Mouse (Mus musculus) right cerebral cortex, postnatal 14 days (tissue): ENCODE measurements at regions not wholly inside any gene's neighbourhood (a gene's known extent, or its start where the extent isn't known, plus 50 kb on each side); places are given as distances from the start of the nearest gene placed in this dataset.

Experiments used
- DNase-seq: peaks from one replicate; pipeline ENCODE4 v3.0.0; 2022

DNA sequence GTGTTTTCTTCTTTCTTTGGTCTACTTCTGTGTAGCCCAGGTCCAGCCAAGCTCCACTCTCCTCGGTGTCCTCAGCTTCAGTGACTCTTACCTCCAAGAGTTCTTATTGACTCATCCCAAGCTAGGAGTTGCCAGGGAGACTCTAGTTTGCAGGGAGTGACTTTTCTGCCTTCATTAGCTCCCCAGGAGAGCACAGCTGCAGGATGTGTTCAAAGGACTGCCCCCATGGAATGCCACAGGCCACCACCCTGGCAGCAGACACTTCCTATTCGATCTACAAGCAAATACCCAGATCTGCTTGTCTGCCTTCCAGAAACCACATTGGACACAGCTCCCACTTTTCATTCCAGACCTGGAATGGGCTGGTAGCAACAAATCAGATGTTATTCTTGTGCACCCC lies 269.6 kb upstream of the Tnp1 start:
- no peak for DNase-seq

DNA sequence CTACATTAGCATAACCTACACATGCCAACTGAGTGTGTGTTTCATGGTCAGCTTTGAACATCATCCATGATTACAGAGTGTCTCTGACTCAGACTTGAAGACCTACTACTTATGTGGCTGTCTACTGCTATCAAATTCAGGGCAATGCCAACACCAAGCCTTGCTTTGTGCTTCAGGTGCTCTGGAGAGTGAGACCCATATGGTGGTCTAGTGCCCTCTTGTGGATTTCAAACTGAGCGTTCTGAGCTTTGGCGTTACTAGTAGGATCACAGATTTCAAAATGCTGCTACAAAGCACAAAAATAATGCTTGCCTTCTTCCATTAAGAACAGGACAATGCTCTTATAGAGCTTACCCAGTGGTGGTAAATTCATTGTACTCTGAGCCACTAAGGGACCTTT lies 258.8 kb upstream of the Tnp1 start:
- DNase-seq = peak; percentile 9

DNA sequence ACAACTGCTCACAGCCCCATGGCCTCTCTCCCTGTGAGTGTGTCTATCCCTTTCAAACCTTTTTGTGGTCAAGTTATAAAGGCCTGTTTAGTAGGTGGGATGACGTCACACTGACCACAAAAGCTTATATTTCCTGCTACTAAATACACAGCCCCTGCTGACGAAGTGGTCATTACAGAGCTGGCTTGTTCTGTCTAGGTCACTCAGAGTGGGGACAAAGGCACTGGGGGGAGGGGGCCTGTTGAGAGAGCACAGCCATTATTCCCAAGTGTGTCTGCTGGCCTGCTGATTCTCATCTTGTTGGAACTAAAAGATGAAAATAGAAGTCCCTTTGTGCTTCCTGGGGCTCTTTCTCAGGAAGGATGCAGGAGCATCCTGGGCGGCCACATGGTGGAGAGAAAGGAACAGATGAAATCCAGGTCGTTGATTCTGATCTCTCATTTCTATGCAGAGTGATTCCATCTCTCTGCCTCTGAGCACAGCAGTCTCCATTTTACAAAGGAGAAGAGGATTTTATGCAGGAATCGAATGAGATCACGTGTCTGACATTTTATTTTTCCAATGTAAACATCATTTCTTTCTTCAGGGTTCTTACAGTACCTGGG lies 255.2 kb upstream of the Tnp1 start:
- DNase-seq = peak; percentile 7

DNA sequence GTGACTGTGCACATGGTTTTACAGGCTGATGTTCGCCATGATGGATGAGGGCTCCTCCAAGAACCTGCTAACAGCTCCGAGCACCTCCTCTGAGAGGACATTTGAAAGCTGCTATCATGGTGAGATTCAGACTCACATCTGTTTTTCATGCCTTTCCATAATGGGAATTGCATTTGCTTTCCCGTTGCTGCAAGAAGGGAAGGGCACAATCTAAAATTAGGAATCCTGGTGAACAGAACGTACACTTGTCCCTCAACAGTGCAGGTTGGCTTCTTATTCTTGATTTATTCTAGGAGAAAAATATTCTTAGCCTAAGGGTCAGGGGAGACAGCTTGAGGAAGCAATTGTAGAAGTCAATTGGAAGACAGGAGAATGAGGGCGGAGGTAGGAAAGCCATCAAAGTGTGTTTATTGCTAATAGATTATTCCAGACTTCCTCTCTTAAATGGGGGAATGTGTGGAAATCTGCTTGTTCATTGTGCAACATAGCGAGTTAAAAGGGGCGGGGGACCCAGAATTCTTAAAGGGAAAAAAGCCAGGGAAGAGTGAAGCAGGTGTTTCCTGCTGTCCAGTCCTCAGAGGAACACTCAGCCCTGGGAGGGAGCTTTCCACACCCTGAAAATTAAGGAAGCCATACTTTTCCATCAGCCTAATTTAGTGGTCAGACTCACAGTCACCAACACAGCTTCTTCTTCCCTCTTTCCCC lies 253.5 kb upstream of the Tnp1 start:
- no peak for DNase-seq

DNA sequence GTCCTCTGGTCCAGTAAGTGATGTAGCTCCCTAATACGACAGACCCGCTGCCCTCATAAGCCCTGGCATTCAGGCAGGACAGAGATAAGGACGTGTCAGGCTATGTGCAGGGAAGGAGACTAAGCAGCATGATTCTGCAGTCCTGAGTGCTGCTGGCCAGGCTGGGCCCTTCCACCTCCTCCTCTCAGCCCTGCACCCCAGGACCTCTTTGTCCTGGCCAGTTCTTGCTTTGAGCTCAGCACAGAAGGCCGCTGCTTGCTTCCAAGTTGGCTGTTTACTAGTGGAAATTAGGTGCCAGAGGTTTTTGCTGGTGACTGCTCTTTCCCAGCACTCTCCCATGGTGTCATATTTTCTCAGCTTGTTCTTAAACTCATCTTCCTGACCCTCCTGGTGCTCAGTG lies 249.3 kb upstream of the Tnp1 start:
- peak; percentile 6 for DNase-seq

DNA sequence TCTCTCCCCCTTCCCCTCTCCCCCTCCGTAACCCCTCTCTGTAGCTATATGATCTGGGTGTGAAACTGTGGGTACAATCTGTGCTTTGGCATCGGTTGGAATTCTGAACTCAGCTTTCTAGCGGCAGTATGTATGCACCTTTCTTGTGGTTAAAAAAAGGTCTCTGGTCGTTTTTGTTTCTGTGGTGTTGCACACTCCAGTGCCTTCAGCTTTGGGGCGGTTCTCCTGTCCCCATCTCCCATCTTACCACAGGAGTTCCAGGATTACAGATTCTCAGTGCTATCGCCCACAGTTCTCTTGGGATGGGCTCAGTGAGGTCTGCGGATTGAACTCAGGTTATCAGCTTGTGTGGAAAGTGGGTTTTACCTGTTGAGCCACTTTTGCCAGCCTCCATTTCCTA lies 248.5 kb upstream of the Tnp1 start:
- no peak for DNase-seq

DNA sequence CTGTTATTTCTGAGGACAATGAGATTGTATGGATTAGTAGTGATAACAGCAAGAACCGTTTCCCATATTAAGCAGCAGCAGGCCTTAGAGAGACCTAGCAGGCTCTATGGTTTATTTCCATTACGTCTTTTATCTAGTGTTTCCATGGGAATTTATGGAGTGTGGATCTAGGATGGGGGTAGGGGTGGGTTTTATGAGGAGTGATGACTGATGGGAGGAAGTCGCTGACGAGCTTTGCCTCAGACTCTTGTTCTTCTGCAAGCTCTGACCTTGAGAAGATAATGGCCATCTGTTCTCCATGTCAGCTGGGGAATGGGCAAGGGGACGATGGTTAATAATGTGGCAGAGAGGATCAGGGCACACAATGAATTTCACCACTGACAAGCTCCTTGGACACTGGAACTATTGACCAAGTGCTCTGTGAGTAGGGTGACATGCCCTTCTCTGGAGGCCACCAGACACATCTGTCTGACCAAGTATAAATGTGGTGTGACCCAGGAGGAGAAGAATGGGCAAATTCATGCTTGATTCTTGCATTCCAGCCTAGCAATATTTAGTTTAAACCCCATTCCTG lies 243.9 kb upstream of the Tnp1 start:
- no peak for DNase-seq

DNA sequence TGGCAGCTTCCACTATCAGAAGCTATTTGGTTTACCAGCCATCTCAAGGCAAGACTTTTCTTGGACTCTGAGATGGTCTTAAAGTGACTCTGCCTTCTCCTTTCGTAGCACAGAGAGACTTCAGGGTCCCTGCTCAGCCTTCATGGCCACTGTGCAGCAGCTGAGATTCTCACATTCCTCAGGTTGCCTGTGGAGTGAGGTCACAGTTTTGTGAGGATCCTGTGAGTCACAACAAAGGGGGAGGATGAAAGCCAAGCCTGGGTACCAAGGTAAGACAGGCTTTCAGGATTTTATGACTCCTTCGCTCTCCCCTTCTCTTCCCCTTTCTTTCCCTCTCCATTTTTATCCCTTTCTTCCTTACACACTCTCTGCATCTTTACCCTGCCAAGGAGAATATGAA lies 241.6 kb upstream of the Tnp1 start:
- no peak for DNase-seq

DNA sequence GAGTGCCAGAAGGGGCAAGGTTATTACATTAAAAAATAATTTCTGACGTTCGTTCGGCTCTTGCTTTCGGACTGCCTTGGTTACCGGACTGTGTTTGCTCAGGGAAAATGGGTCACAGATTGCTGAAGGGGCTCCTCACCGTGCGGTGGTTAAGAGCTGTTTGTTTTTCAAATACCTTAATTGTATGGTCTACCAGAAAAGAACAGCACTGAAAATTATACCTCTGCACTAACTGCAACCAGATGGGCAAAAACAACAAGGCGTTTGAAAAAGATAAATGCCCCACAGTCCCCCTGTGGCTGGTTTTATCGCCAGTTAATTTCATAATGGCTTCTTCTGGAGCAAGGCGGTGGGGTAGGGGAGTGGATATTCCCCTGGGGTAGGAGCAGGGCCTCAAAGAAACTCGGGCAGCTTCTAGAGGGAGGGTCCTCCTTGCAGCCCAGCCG lies 236.2 kb upstream of the Tnp1 start:
- no peak for DNase-seq

DNA sequence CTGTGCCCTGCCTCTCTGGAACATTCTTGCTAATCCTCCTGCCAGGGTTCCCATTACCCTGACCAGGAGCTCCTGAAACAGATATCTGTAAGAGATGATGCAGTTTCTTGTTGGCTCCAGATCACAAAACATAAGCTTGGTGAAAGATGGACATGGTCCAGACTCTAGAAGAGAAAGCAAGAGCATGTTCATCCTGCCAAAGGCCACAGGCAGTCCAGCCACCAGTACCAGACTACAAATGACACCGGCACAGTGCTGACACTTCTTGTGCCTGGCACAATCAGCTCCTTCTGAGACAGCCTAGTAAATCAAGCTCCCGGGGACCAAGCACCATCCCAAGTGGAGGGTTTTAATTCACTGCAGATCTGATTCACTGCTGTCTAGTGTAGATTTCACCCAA lies 228.3 kb upstream of the Tnp1 start:
- no peak for DNase-seq

DNA sequence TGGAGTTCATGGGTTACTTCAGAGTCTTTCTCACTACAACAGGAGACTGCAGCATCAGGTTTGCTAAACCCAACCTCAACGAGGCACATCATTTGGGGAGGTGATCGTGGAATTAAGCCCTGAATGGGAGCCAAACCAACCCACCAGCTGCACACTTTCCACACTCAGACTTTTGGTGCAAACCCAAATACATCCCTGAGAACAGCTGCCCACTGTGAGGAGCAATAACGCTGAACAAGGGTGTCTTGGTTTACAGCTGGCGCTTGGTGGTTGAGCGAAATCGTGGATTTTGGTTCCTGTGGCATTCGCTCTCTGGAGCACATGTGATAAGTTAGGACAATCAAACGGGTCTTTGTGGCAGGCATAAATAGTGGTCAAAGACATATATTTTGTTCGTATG lies 226.6 kb upstream of the Tnp1 start:
- no peak for DNase-seq

DNA sequence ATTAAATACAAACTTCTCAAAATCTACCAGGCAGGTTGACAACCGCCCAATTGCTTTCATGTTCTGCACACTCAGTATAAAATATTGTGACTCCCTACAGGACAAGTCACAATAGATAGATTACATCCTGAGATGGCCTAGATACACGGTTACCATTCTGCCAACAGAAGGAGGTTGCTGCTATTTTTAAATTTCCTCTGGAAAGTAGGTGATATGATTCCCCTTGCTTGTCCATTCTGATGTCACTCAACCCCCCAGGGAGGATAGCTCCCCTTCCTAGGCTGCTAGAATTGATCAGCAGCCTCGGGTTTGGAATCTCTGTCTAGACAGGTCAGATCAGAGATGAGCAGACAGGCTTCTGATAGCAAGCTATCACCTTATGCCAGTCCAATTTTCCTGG lies 221.2 kb upstream of the Tnp1 start:
- no peak for DNase-seq

DNA sequence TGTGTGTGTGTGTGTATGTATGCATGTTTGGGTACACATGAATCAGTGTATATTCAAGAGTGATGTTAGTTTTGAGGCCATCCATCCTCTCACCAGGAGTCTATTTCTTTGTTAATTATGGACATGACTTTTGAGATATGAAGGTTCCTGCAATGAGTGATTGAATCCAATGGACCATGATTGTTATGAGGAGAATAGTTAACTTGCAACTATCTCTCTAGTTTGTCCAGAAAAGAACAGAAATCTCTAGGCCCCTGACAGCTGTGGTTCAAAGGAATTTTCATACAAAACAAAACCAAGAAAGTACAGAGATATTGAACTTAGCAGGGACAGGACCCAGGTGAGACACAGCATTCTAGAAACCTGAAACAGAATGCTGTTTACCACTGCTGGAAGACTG lies 217.9 kb upstream of the Tnp1 start:
- no peak for DNase-seq

DNA sequence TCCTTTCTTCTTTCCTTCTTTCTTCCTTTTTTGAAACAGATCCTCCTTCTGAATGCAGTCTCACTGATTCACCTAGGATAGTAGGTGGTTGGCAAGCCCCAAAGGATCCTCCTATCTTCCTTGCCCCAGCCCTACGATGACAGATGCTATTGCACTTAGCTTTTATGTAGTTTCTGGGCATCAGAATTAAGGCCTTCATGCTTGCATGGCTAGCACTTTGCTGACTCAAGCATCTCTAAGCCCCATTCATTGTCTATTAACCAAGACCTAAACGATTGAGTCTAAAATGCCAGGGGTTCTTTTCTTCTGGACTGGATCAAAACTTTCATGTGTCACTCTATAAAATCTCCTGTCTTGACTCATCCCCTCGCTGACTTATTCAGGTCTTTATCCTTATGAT lies 217.3 kb upstream of the Tnp1 start:
- DNase-seq = no peak

DNA sequence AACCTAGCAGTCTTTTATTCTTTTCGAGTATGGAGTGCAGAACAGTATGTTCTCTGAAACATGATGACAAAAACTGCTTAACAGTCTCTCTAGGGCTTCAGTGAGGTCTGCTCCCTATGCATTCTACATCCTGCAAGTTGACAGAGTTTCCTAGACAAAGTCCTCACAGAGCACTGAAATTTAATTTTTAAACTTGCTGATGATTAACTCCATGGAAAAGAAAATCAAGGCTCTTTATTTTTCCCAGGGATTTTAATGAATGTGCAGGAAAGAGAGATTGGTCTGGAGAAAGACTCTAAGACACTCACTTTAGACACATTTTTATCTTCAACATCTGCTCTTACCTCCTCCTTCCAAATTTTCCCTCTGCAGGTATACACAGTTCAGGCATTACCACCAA lies 214.9 kb upstream of the Tnp1 start:
- DNase-seq = no peak

DNA sequence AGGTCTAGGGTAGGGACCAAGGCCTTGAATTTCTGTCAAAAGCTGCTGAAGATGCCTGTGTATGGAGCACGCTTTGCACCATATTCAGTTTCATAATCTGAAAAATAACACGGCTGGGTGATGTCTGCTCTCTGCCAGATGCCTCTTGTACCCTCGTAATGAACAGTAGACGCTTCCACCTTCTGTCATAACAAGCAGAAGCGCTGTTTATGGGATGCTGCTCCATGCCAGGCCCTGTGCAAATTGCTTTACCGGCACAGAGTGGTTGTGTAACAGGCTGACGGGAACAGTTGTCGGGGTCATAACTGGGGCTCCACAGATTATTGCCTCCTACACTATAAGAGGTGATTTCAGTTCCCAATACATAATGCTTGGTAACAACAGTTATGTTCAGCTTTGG lies 211.5 kb upstream of the Tnp1 start:
- DNase-seq = no peak

DNA sequence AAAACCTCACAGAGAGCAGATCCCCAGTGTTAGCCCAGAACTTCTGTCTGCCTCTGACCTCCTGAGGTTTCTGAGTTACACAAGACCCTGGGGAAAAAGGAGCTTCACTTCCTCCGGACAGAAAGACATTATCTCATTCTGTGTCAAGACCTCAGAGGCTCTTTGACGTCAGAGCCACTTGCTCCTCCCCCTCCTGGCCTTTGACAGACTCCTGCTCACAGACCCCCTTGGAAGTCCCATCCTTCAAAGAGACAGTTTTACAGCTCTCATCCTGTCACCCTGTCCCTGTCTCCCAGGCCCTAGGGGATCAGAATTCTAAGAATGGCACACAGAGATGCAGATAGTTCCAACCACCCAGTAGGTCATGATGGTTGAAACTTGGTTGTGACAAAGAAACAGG lies 206.2 kb upstream of the Tnp1 start:
- no peak for DNase-seq

DNA sequence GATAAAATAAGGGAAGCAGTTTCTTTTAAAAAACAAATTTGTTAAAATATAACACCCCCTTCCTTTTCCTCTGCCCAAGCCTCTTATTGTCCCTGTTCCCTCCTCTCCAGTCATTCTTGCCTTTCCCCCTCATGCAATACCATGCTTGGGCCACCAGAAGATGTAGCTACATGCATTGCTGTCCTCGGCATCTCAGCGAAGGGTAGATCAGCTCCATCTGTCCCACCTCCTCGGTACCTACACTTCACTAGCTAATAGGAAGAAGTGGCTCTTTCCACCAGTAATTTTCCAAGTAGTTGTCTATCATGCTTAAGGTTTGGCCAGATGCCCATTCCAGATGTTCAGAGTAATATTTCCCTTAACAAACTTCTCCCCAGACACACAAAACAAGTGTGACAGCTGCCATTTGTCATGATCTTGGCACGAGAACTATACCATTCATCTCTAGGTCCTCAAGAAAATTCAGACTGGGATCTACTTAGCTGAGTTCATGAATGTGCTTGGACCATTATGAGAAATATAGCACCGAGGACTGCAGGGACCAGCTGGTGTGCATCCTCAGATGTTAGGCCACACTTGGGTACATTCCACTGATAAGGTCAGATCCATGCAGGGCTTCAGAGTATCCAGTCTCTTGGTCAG lies 198.7 kb upstream of the Tnp1 start:
- no peak for DNase-seq

DNA sequence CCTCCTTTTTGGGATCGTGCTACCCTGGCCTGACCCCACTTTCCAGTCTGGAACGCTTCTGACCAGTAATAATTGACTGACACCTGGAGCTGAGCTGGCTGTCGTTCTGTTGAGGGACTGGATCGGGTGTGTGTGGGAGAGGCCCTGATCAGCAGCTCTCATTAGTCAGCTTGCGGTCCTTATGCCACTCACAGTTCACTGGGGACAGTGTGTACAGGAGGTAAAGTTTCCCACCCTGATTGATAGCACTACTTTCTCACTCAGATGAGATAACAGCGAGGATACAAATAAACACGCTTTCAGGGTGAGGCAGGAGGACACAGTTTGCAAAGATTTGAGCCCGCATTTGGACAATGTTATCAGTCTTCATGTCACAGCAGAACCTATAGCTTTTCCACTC lies 191.7 kb upstream of the Tnp1 start:
- DNase-seq = no peak

DNA sequence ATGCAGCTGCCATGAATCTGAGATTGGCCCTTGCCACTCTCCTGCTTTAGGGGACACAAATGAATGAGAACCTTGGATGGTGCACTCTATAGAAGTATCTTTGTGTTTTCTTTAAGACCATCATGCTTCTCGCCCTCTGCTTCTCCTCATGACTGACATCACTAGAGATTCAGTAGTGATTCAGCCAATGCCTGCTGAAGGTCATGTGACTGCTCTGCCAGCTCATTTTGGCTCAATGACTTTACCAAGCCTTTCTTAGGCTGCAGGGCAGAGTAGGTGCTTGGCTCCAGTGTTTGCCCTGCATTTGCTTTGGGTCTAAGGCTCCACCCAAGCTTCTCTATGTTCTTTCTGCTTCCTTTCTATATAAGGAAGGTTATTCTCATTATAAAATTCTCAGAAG lies 190.1 kb upstream of the Tnp1 start:
- no peak for DNase-seq

DNA sequence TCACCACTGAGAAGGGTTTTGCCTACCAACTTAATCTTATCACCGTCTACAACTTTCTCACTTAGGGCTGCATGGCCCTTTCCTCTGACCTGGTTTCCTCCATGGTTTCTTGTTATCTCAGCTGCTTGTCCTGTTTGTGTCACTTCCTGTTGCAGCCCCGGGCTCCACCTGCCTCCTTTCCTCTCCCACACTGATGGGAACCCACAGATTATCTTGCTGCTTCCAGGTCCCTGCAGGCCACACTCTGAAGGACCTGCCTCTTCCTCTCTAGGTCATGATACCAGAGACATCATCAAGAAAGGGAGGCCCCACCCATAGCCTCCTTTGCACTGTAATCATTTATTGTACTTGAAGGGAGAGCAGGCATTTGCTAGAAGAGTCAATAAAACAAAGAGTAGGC lies 184.4 kb upstream of the Tnp1 start:
- no peak for DNase-seq

DNA sequence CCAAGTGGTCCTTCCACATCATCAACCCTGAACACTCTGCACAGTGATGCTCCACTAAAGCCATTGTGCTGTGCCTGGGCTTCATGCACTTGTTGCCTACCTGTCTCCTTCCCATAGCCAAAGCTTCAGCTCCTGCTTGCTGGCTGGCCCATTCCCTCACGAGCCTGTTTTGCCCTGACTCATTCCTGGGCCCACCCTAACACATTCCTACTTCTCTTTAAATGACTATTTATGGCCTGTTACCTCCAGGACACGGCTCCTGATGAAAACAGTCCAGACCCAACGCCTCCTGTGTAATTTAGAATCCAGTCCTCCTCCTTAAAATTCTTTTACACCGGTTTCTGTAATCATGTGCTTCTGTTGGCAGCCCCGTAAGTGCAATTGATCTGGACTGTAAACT lies 175.1 kb upstream of the Tnp1 start:
- DNase-seq = no peak

DNA sequence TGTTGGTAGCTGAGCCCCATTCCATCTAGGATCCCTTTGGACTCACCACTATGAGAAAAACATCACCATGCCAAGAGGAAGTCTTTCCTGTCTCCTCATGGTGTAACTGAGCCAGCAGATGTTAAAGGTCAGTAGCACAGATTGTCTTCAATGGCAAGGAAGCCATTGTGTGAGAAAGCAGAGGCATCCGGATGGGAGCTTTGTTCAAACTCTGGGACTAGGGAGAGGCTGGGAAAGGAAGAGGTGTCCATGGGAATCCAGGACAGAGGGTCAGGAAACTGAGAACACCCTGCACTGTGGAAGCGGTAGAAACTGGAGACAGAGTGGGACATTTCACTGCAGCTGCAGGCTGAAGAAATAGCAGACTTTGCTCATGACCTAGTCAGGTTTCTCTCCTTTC lies 173.1 kb upstream of the Tnp1 start:
- no peak for DNase-seq

DNA sequence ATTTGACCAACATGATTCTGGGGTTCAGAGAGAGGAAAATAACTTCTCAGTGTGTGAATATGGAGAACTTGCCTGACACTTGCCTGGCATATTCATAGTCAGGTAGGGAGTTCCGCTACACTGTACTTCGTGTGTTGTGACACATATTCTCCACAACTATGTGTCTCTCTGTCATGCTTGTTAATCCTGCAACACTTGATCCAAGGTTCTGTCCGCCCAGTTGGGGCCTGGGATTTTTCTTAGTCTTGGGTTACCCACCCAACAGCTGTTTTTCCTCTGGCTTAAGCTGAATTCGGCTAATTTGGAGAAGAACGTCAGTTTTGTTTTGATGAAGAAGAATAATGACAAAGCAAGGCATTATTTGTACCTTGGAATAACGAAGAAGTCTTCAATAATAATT lies 168.8 kb upstream of the Tnp1 start:
- no peak for DNase-seq
